Mouse (Mus musculus) thymus, postnatal 0 days (tissue): Measurements from ENCODE around the gene Ttc9c. TPM values are rescaled to one million over a fixed set of nuclear protein-coding genes. Genes with fewer than 3 reads are reported as not detected.

Source experiments
- DNase-seq: peaks from one replicate; pipeline ENCODE4 v3.0.0-alpha.2; 2015; ENCODE audit warnings: low spot score
- polyA plus RNA-seq: library from polyadenylated mRNA; unstranded; fragments of >200 nt; fragmentation: Nextera tagmentation; extraction: Ambion mirVana; gene quantifications from 2 replicates; pipeline ENCODE4 v1.2.1, GENCODE M21; 2015

Gene Ttc9c
- polyA plus RNA-seq, 1 experiment from 2014 or later = 49.8 TPM

DNA sequence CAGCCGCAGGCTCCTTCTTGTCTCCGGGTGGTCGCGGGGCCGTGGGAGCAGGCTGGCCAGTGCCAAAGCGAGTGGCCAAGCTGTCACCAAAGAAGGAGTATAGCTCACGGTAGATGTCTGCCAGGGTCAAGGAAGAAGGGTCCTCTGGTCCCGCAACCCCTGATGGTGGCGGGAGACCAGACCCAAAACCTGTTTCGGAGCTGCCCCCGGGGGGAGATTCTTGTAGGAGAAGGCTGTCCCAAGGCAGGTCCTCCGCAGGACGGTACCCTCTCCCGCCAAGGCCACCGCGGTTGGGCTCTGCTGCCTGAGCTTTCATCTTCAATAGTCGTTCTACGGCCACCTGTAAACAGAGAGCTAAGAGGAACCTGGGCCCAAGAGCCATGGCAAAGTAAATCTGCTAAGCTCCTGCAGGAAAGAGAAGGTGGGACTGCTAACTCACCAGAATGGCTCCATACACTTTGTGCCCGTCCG is 44.1 kb downstream of the Ttc9c start:
- DNase-seq = no peak

- peak; percentile 96 for DNase-seq
Observed at GRCm38 (mm10) chr19:8774086-8774835, 44.9 kb downstream of the Ttc9c start, which contains the start of gene Tmem179b. Gene Tmem179b, minus strand, starts transcription at chr19:8774467.

GRCm38 (mm10) chr19:8773409-8773808 is 45.7 kb downstream of the Ttc9c start:
- DNase-seq = no peak

- DNase-seq = no peak
Observed at GRCm38 (mm10) chr19:8772996-8773395, 46.1 kb downstream of the Ttc9c start.

DNA sequence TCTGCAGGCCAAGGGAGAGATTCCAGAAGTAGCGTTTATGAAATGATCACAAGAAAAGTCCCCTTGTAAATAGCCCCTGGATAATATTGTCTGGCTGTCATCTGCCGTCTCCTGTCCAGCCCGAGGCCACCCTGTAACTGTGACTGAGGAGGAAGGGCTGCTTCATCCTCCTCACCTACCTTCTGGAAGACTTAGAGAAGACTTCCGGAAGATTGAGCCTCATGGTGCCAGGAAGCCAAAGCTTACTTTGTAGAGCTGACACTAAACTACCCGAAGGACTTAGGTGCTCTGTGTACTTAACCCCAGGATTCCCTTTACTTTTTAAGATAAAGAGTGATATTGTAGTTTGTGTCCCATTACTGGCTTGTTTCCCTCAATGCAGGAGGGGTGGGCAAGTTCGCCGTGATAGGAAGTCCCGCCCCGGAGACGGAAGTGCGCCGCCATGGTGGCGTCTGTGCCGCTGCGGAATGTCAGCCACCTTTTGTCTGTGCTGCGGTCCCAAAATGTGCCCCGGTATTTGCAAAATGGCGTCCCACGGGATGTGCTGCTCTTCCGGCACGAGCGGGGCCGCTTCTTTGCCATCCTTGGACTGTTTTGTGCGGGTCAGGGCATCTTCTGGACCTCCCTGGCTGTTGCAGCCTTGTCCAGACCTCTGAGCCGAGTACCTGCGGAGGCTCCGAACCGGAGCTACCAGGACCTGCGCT is 48.4 kb downstream of the Ttc9c start, which contains the start of gene Tmem223:
Gene Tmem223 (plus strand): TSS at position 430 of the 704 bp plus-strand sequence.
- DNase-seq = peak; percentile 85

- DNase-seq = no peak
Observed at GRCm38 (mm10) chr19:8765562-8765961, 53.6 kb downstream of the Ttc9c start.

DNA sequence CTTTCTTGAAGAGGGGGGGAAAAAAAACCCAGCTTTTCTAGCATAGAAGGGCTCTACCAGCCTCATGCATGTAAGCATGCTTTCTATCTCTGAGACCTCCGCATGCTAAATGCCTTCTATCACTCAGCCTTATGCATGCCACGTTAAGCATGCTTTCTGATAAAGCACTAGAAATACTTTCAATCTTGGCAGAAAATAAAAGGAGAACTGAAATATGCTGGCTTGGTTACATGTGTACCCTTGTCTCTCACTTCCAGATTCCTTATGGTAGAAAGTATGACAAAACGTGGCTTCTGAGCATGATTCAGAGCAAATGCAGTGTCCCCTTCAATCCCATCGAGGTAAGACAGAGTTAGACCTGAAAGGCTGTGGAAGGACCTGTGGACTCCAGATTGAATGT is 55.9 kb downstream of the Ttc9c start:
- no peak for DNase-seq

DNA sequence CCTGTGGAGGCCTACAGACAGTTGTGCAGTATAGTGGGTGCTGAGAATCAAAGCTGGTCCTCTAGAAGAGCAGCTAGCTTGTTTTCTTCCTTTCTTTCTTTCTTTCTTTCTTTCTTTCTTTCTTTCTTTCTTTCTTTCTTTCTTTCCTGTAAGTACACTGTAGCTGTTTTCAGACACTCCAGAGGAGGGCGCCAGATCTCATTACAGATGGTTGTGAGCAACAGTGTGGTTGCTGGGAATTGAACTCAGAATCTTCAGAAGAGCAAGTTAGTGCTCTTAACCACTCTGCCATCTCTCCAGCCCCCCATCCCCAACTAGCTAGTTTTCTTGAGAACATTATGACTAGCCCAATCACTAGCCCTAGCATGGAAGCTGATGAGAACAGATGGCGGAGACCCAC is 58.4 kb downstream of the Ttc9c start:
- DNase-seq = no peak

Other genes starting within 250 kb of the Ttc9c start
- 0.04 and 0.22 TPM in 2 replicates for gene Slc22a8, start 228.1 kb downstream of the Ttc9c start, polyA plus RNA-seq
- gene Slc22a6, start 201.3 kb downstream of the Ttc9c start, polyA plus RNA-seq = not detected in 2 replicates
- gene Chrm1, start 155.5 kb downstream of the Ttc9c start, polyA plus RNA-seq = 0.04 and 0.05 TPM in 2 replicates
- gene Slc3a2, start 96.0 kb downstream of the Ttc9c start, polyA plus RNA-seq = 122 and 131 TPM in 2 replicates
- gene Wdr74, start 83.5 kb downstream of the Ttc9c start, polyA plus RNA-seq = 101 and 103 TPM in 2 replicates
- 0.79 and 0.84 TPM in 2 replicates for gene 1700092M07Rik, start 78.6 kb downstream of the Ttc9c start, polyA plus RNA-seq
- gene Stx5a, start 77.9 kb downstream of the Ttc9c start, polyA plus RNA-seq = 108 and 114 TPM in 2 replicates
- gene Nxf1, start 62.3 kb downstream of the Ttc9c start, polyA plus RNA-seq = 182 and 200 TPM in 2 replicates
- 205 and 223 TPM in 2 replicates for gene Tmem223, start 48.3 kb downstream of the Ttc9c start, polyA plus RNA-seq
- gene Tmem179b, start 44.9 kb downstream of the Ttc9c start, polyA plus RNA-seq = 154 and 166 TPM in 2 replicates
- 24.1 and 24.7 TPM in 2 replicates for gene Taf6l, start 32.9 kb downstream of the Ttc9c start, polyA plus RNA-seq
- gene Polr2g, start 20.8 kb downstream of the Ttc9c start, polyA plus RNA-seq = 233 and 246 TPM in 2 replicates
- gene Zbtb3, start 16.8 kb downstream of the Ttc9c start, polyA plus RNA-seq = 2.9 and 3.5 TPM in 2 replicates
- gene Hnrnpul2, start 677 bp upstream of the Ttc9c start, polyA plus RNA-seq = 4.3 and 5.3 TPM in 2 replicates
- not detected in 2 replicates for gene AC129217.1, start 10.4 kb upstream of the Ttc9c start, polyA plus RNA-seq
- gene Bscl2, start 18.1 kb upstream of the Ttc9c start, polyA plus RNA-seq = 54.6 and 63.0 TPM in 2 replicates
- 0.36 and 0.66 TPM in 2 replicates for gene Gng3, start 19.9 kb upstream of the Ttc9c start, polyA plus RNA-seq
- gene Lrrn4cl, start 31.4 kb upstream of the Ttc9c start, polyA plus RNA-seq = 0.78 and 1.1 TPM in 2 replicates
- gene Ubxn1, start 52.2 kb upstream of the Ttc9c start, polyA plus RNA-seq = 171 and 178 TPM in 2 replicates
- gene Uqcc3, start 61.6 kb upstream of the Ttc9c start, polyA plus RNA-seq = 106 and 119 TPM in 2 replicates
- 67.6 and 70.2 TPM in 2 replicates for gene Lbhd1, start 64.4 kb upstream of the Ttc9c start, polyA plus RNA-seq
- gene Gm49403, start 64.6 kb upstream of the Ttc9c start, polyA plus RNA-seq = not detected in 2 replicates
- 80.7 and 98.0 TPM in 2 replicates for gene 1810009A15Rik, start 69.5 kb upstream of the Ttc9c start, polyA plus RNA-seq
- not detected in 2 replicates for gene Gm49416, start 69.6 kb upstream of the Ttc9c start, polyA plus RNA-seq
- 32.4 and 33.6 TPM in 2 replicates for gene Ints5, start 73.7 kb upstream of the Ttc9c start, polyA plus RNA-seq
- 51.9 and 55.5 TPM in 2 replicates for gene Ganab, start 78.7 kb upstream of the Ttc9c start, polyA plus RNA-seq
- 28.4 and 29.3 TPM in 2 replicates for gene B3gat3, start 101.0 kb upstream of the Ttc9c start, polyA plus RNA-seq
- gene Rom1, start 110.0 kb upstream of the Ttc9c start, polyA plus RNA-seq = 4.7 TPM in 2 replicates
- 25.2 and 27.1 TPM in 2 replicates for gene Eml3, start 110.2 kb upstream of the Ttc9c start, polyA plus RNA-seq
- gene Mta2, start 122.5 kb upstream of the Ttc9c start, polyA plus RNA-seq = 203 and 214 TPM in 2 replicates
- 31.2 and 32.4 TPM in 2 replicates for gene Tut1, start 134.5 kb upstream of the Ttc9c start, polyA plus RNA-seq
- 326 and 340 TPM in 2 replicates for gene Eef1g, start 147.7 kb upstream of the Ttc9c start, polyA plus RNA-seq
- 20.3 and 22.3 TPM in 2 replicates for gene Ahnak, start 170.0 kb upstream of the Ttc9c start, polyA plus RNA-seq